Mouse (Mus musculus): ENCODE data around the gene Fzd2. TPM values are rescaled to one million over a fixed set of nuclear protein-coding genes. Genes with fewer than 3 reads are reported as not detected.
"Not testable (repeated sequence)": the region's sequence is repeated elsewhere in the genome, so short reads cannot be mapped to it uniquely, and the experiment has no call there.

The Fzd2 gene
- total RNA-seq, 1 experiment from 2014 or later, result not detected

GRCm38 (mm10) chr11:102579165-102580033 is 24.8 kb upstream of the Fzd2 start, which contains the start of gene Gm11627:
Gene Gm11627, minus strand, starts transcription at chr11:102579461.
- ATAC-seq (replicated peaks; ENCODE audit: insufficient number of reproducible peaks, low FRiP score, low TSS enrichment, poor library complexity, severe bottlenecking), result no peak

DNA sequence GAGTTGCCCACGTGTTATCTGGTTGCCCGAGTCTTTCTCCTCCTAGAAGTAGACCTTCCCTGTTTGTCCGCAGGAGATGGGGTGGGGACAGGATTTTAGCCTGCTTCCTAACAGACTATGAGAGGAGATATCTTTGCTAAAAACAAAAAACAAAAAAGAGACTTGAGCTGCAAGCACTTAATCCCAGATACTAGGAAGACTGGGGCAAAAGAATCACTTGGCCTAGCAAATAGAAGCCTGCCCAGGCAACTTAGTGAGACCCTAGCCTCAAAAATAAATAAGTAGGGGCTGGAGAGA is 24.2 kb upstream of the Fzd2 start:
- ATAC-seq (replicated peaks; ENCODE audit: insufficient number of reproducible peaks, low FRiP score, low TSS enrichment, poor library complexity, severe bottlenecking), result no peak

DNA sequence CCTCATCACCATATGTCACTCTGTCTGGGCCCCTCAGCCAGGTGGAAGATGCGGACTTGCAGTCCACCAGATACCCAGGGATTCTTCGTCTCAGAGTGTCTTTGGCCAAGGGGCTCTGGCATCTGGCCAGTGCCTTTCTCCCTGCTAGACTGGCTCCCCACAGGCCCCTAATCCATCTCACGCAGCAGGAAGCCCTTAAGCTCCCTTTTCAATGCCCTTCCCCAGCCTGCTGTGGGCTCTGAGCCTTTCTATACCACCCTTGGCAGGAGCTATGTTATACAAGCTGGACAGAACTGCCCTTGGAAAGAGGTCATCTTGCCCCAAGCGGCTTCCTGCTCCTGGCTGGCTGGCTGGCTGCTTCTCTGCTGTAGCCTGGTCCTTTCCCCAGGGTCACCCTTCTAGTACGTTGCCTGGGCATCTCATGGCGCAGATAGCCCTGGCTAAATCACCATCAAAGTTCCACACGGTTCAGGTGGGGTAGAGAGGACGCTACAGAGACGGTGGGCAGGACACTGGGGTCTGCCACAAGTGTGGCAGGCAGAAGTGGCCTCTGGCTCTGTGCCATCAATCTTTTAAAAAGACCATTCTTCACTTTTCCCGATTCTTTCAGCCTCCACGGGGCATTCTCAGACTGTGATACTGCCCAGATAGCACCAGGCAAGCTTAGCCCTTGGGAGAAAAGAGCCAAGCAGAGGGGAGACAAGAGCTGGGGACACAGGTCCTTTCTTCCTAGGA is 22.7 kb upstream of the Fzd2 start:
- no peak for ATAC-seq (replicated peaks; ENCODE audit: insufficient number of reproducible peaks, low FRiP score, low TSS enrichment, poor library complexity, severe bottlenecking)

- ATAC-seq (replicated peaks; ENCODE audit: insufficient number of reproducible peaks, low FRiP score, low TSS enrichment, poor library complexity, severe bottlenecking), result no peak
These were observed 22.1 kb upstream of the Fzd2 start for GRCm38 (mm10) chr11:102582016-102582610.

DNA sequence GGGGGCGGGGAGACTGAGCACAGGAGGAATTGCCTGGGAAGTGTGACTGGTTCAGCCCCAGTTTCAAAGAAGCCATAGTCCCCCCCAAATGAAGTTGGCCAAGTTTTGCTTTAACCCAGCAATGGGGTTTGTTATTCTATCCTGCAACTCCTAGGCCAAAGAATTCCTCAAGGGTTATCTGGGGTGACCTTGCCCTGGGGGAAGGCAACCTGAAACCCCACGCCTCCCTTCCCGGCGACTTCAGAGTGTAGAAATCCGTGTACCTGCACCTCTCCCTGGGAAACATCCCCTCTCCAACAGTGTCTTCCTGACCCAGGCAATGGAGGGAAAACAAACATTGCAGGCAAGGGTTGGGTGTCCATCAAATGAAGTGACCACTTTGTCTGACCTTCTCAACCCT is 21.5 kb upstream of the Fzd2 start:
- ATAC-seq (replicated peaks; ENCODE audit: insufficient number of reproducible peaks, low FRiP score, low TSS enrichment, poor library complexity, severe bottlenecking), result no peak

DNA sequence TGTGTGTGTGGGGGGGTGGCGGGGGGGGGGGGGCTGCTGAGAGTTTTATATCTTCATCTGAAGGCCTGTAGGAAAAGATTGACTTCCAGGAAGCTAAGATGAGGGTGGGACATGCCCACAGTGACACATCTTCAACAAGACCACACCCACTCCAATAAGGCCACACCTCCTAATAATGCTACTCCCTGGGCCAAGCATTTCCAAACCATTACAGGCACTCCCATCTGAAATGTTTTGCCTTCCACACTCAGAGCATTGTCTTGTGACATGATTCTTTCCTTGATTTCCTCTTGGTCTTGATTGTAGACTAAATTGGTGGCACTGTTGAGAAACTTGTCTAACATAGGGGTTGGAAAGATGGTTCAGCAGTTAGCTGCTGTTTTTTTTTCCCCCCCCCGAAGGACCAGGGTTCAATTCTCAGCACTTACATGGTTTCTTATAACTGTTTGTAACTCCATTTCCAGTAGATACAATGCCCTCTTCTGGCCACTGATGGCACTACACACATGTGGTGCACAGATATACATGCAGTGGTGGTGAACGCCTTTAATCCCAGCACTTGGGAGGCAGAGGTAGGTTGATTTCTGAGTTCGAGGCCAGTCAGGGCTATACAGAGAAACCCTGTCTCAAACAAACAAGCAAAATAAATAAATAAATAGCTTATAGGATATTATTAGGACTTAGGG is 17.6 kb upstream of the Fzd2 start:
- ATAC-seq (replicated peaks; ENCODE audit: insufficient number of reproducible peaks, low FRiP score, low TSS enrichment, poor library complexity, severe bottlenecking), result no peak

- ATAC-seq (replicated peaks; ENCODE audit: insufficient number of reproducible peaks, low FRiP score, low TSS enrichment, poor library complexity, severe bottlenecking), result no peak
These were observed 16.6 kb upstream of the Fzd2 start for GRCm38 (mm10) chr11:102587554-102587953.

- ATAC-seq (replicated peaks; ENCODE audit: insufficient number of reproducible peaks, low FRiP score, low TSS enrichment, poor library complexity, severe bottlenecking), result no peak
These were observed 8.8 kb upstream of the Fzd2 start for GRCm38 (mm10) chr11:102595341-102595820.

DNA sequence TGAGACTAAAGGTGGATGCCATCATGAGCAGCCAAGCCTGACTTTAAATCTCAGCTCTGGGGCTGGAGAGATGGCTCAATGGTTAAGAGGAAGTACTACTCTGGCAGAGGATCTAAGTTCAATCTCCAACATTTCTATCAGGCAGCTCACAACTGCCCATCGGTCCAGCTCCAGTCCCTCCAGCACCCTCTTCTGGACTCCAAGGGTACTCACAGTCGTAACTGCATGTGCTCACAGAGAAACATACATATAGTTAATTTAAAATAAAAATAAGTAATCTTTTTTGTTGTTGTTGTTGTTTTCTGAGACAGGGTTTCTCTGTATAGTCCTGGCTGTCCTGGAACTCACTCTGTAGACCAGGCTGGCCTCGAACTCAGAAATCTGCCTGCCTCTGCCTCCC is 4.3 kb upstream of the Fzd2 start:
- no peak for ATAC-seq (replicated peaks; ENCODE audit: insufficient number of reproducible peaks, low FRiP score, low TSS enrichment, poor library complexity, severe bottlenecking)

DNA sequence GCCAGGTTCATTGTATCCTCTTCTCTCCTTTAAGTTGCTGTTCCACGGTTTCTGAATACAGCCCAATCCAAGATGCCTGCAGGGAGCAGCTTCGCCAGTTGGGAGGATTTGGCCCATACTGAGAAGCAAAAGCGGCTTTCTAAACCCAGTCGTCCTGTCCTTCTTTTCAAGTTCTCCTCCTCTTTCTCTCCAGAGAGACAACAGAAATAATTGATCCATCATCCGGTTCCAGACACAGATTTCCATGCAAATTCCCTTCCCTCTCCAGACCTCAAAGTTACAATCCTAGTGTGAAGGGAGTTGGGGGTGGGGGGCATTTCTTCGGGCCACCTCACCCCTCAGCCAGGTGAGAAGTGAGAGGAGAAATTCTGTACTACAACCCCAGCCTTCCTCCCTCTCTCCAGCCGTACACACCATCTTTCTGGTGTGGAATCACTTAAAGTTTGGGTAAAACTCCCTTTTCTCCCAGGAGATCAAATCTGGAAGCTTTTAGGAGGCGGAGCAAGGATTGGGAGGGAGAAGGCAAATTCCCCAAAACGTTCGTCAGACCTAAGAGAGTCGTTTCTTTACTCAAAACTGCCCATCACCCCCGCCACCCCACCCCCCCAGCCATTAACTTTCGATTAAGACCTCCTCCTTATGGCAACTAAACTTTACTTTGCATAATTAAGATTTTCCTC is 1.2 kb upstream of the Fzd2 start:
- no peak for ATAC-seq (replicated peaks; ENCODE audit: insufficient number of reproducible peaks, low FRiP score, low TSS enrichment, poor library complexity, severe bottlenecking)

- no peak for ATAC-seq (replicated peaks; ENCODE audit: insufficient number of reproducible peaks, low FRiP score, low TSS enrichment, poor library complexity, severe bottlenecking)
These were observed 723 bp upstream of the Fzd2 start for GRCm38 (mm10) chr11:102603496-102603850.

DNA sequence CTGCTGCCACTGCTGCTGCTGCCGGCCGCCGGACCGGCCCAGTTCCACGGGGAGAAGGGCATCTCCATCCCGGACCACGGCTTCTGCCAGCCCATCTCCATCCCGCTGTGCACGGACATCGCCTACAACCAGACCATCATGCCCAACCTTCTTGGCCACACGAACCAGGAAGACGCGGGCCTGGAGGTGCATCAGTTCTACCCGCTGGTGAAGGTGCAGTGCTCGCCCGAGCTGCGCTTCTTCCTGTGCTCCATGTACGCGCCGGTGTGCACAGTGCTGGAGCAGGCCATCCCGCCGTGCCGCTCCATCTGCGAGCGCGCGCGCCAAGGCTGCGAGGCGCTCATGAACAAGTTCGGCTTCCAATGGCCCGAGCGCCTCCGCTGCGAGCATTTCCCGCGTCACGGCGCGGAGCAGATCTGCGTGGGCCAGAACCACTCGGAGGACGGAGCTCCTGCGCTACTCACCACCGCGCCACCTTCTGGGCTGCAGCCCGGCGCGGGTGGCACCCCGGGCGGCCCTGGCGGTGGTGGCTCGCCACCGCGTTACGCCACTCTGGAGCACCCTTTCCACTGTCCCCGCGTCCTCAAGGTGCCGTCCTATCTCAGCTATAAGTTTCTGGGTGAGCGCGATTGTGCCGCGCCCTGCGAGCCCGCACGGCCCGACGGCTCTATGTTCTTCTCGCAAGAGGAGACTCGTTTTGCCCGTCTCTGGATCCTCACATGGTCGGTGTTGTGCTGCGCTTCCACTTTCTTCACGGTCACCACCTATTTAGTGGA is 769 bp downstream of the Fzd2 start:
- no peak for ATAC-seq (replicated peaks; ENCODE audit: insufficient number of reproducible peaks, low FRiP score, low TSS enrichment, poor library complexity, severe bottlenecking)

GRCm38 (mm10) chr11:102605553-102606416 is 1.6 kb downstream of the Fzd2 start:
- no peak; the same call in 1 of the 2 replicates for ATAC-seq (replicated peaks; ENCODE audit: insufficient number of reproducible peaks, low FRiP score, low TSS enrichment, poor library complexity, severe bottlenecking)

GRCm38 (mm10) chr11:102606751-102607171 is 2.6 kb downstream of the Fzd2 start:
- no peak for ATAC-seq (replicated peaks; ENCODE audit: insufficient number of reproducible peaks, low FRiP score, low TSS enrichment, poor library complexity, severe bottlenecking)

DNA sequence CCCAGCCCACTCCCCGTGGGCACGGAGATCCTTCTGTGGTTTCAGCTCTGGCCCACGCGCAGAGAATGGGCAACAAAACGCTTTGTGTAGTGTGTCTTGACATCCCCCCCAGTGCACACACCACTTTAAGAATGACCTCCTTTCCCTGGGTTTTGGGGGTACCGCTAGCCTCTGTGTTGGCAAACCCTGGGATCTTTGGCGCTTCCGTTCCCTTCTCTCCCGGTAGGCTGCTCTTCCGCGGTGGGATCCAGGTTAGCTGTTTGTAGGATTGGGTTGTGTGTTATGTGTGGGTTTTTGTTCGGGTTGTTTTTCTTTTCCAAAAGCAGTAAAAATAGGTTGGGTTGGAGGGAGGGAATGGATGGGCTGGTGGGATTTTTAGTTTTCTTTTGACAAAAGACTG is 3.0 kb downstream of the Fzd2 start:
- not testable (repeated sequence) for ATAC-seq (replicated peaks; ENCODE audit: insufficient number of reproducible peaks, low FRiP score, low TSS enrichment, poor library complexity, severe bottlenecking)

DNA sequence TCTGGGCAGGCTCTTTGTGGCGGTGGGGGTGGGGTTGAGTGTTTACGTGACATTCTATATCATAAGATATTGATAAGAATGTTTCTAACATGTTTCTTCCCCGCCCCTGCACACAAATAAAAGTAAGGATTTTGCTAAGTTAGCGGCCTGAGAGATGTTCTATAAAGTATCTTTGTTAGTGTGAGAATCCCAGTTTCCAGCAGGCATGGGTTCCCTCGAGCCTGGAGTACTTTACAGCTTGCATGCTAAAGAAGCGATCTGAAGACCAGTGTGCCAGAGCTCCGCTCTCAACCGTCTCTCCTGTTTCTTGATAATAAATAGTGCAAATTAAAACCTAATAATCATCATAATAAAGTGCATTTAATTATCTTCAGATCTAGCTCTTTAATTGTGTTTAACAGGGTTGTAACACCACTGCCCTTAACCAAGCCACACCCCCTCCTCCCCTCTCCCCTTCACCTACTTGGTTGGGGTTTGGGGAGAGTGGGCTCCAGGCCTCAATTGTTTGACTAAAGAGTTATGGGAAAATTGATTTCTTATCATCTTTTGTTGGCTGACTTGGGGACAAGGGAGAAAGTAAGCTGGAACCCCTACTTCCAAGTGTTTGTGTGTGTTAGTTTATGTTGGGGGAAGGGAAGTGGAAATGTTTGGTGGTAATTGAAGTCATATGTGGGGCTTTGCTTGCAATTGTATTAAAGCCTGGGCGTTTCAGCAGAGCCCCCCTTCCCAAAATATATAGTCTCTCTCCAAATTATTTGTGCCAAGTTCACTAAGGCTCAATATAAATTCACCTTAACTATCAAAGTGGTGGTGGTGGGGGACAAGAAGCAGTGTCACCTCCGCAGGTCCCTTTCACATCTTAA is 3.7 kb downstream of the Fzd2 start:
- ATAC-seq (replicated peaks; ENCODE audit: insufficient number of reproducible peaks, low FRiP score, low TSS enrichment, poor library complexity, severe bottlenecking), result no peak
